Mouse (Mus musculus): ENCODE measurements around the gene Uba2.

GRCm38 (mm10) chr7:34216474-34216873 is 47.1 kb upstream of the Uba2 start:
- no peak for TF ChIP-seq CTCF (IDR thresholded peaks at IDR 0.05; ENCODE audit: control insufficient read depth, insufficient read depth, insufficient read length)
- TF ChIP-seq USF1 (IDR thresholded peaks at IDR 0.05; ENCODE audit: low read depth): no peak
- no peak for TF ChIP-seq CEBPB (IDR thresholded peaks at IDR 0.05; ENCODE audit: low read depth)
- no peak for TF ChIP-seq MAX (IDR thresholded peaks at IDR 0.05)
